Mouse (Mus musculus): ENCODE data around the gene Prr29.

GRCm38 (mm10) chr11:106397656-106398055 lies 32.4 kb downstream of the Prr29 start:
- TF ChIP-seq MAFK (IDR thresholded peaks at IDR 0.05; ENCODE audit: insufficient read depth, low read depth, low read length) (no peak), CHD2 (IDR thresholded peaks at IDR 0.05; ENCODE audit: low read depth, low read length) (no peak), ZNF384 (IDR thresholded peaks at IDR 0.05; ENCODE audit: low read depth, low read length) (no peak), ZC3H11A (IDR thresholded peaks at IDR 0.05; ENCODE audit: borderline replicate concordance, low read depth, low read length) (no peak), HCFC1 (IDR thresholded peaks at IDR 0.05; ENCODE audit: borderline replicate concordance, insufficient read depth, low read length) (no peak)
